Mouse (Mus musculus) brain, embryonic 18.5 days (tissue): ENCODE measurements around the gene Rpl12.
"Not testable (repeated sequence)": the region's sequence is repeated elsewhere in the genome, so short reads cannot be mapped to it uniquely, and the experiment has no call there.

Experiments used
- DNase-seq: peaks from one replicate; pipeline ENCODE4 v3.0.0-alpha.2; 2012; ENCODE audit warnings: low read depth, low spot score

The Rpl12 gene

GRCm38 (mm10) chr2:32981725-32982271 lies 20.4 kb downstream of the Rpl12 start, which contains the start of gene Slc2a8:
Gene Slc2a8 (minus strand): TSS chr2:32982083.
- peak; percentile 82 for DNase-seq

GRCm38 (mm10) chr2:32982700-32983099 lies 21.3 kb downstream of the Rpl12 start:
- no peak for DNase-seq

GRCm38 (mm10) chr2:32983617-32984016 lies 22.3 kb downstream of the Rpl12 start:
- DNase-seq, result no peak

- no peak for DNase-seq
These were observed 24.5 kb downstream of the Rpl12 start for GRCm38 (mm10) chr2:32985844-32986243.

GRCm38 (mm10) chr2:32989376-32989775 lies 28.0 kb downstream of the Rpl12 start:
- DNase-seq, result no peak

GRCm38 (mm10) chr2:32990167-32990832 lies 28.9 kb downstream of the Rpl12 start:
- DNase-seq, result no peak

- no peak for DNase-seq
These were observed 30.8 kb downstream of the Rpl12 start for GRCm38 (mm10) chr2:32992130-32992529.

- DNase-seq, result no peak
These were observed 35.7 kb downstream of the Rpl12 start for GRCm38 (mm10) chr2:32997081-32997480.

GRCm38 (mm10) chr2:32997792-32998191 lies 36.4 kb downstream of the Rpl12 start:
- no peak for DNase-seq

- no peak for DNase-seq
These were observed 38.4 kb downstream of the Rpl12 start for GRCm38 (mm10) chr2:32999752-33000151.

- DNase-seq, result no peak
These were observed 40.8 kb downstream of the Rpl12 start for GRCm38 (mm10) chr2:33002144-33002543.

GRCm38 (mm10) chr2:33005041-33005440 lies 43.7 kb downstream of the Rpl12 start:
- DNase-seq, result no peak

GRCm38 (mm10) chr2:33009055-33009454 lies 47.7 kb downstream of the Rpl12 start:
- DNase-seq, result not testable (repeated sequence)

GRCm38 (mm10) chr2:33014877-33015276 lies 53.5 kb downstream of the Rpl12 start:
- peak; percentile 34 for DNase-seq
